Mouse (Mus musculus) heart, adult 2 months (tissue): ENCODE measurements at regions not wholly inside any gene's neighbourhood (a gene's known extent, or its start where the extent isn't known, plus 50 kb on each side); places are given as distances from the start of the nearest gene placed in this dataset.

ENCODE experiments used
- CTCF ChIP-seq: fragments of 200-600 bp; IDR thresholded peaks from 2 replicates; pipeline ENCODE4 v1.8.1; 2022; ENCODE audit warnings: antibody characterized with exemption, mild to moderate bottlenecking, moderate library complexity
- POLR2A ChIP-seq: fragments of 200-500 bp; IDR thresholded peaks from 2 replicates; pipeline ENCODE4 v1.6.1; 2011; ENCODE audit warnings: mild to moderate bottlenecking, low read depth, low read length, control low read depth; ENCODE audit not compliant: insufficient read depth

DNA sequence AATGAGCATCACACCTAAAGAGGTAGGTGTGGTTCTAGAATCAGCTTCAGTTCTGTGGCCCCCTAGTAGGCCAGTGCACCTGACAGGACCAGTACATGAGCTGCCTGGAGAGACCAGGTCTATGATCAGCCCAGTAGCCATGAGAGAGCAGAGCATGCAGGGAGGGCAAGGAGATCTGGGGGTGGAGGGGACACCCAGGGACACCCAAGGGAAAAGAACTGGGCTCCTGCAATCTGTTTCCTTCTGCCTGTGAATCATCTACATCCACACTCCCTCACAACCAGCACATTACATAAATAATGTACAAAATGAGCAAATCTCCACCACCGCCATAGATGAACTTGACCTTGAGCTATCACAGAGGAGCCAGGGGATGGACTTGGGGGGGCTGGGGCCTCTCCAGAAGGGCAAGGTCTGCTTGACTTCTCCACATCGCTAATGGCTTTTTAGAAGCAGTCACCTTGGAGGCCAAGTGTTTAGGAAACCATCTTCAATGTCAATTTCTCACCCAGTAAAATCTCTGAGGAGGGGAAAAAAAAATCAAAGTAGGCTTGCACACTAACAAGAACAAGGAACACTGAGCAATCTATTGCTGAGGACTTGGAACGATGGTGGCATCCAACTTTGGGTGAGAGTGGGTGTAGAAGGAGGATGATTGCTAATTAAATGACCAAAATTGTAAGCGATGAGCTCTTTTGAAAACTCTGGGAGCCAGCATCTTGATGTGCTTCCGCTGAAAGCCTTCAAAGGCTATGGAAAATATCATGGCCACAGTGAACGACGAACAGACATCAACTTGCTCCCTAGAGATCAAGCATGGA, 101.4 kb upstream of the Selenok start:
- TF ChIP-seq CTCF (no peak), POLR2A (no peak)
